Mouse (Mus musculus) midbrain, embryonic 13.5 days (tissue): ENCODE results near the gene Sh3bp4. TPM values are rescaled to one million over a fixed set of nuclear protein-coding genes. Genes with fewer than 3 reads are reported as not detected.

Experiments
- ATAC-seq: fragments of 200-750 bp; cut with Nextera tagmentation; 2 replicates; pipeline ENCODE4 v1.8.0; 2017; ENCODE audit warnings: mild to moderate bottlenecking, moderate TSS enrichment, moderate library complexity
- H3K27ac ChIP-seq: fragments of 300-500 bp; sonication (generic); 2 replicates; pipeline ENCODE4 v1.5.1; 2015; ENCODE audit warnings: inconsistent platforms, mild to moderate bottlenecking, moderate library complexity
- H3K27me3 ChIP-seq: fragments of 300-500 bp; sonication (generic); 2 replicates; pipeline ENCODE4 v1.6.1; 2015; ENCODE audit warnings: mild to moderate bottlenecking, inconsistent platforms
- H3K36me3 ChIP-seq: fragments of 300-500 bp; sonication (generic); 2 replicates; pipeline ENCODE4 v1.6.1; 2015; ENCODE audit warnings: mild to moderate bottlenecking, inconsistent platforms
- H3K4me1 ChIP-seq: fragments of 300-500 bp; sonication (generic); replicated peaks from 2 replicates; pipeline ENCODE4 v1.6.1; 2015; ENCODE audit warnings: inconsistent platforms
- H3K4me2 ChIP-seq: fragments of 300-500 bp; sonication (generic); replicated peaks from 2 replicates; pipeline ENCODE4 v1.6.1; 2015; ENCODE audit warnings: moderate library complexity, mild to moderate bottlenecking, inconsistent platforms
- H3K4me3 ChIP-seq: fragments of 300-500 bp; sonication (generic); replicated peaks from 2 replicates; pipeline ENCODE4 v1.5.1; 2015; ENCODE audit warnings: mild to moderate bottlenecking, inconsistent platforms
- H3K9ac ChIP-seq: fragments of 300-500 bp; sonication (generic); replicated peaks from 2 replicates; pipeline ENCODE4 v1.6.1; 2015; ENCODE audit warnings: mild to moderate bottlenecking, inconsistent platforms
- H3K9me3 ChIP-seq: fragments of 300-500 bp; sonication (generic); 2 replicates; pipeline ENCODE4 v1.6.1; 2016; ENCODE audit warnings: mild to moderate bottlenecking, inconsistent platforms
- WGBS: fragments of 180-500 bp; shearing (Covaris S2); methylation state at CpG from one replicate; pipeline ENCODE4 v1.1.7; 2015; 5-methylcytosine and 5-hydroxymethylcytosine counted together
- polyA plus RNA-seq: library from polyadenylated mRNA; unstranded; fragments of >200 nt; fragmentation: Nextera tagmentation; extraction: Ambion mirVana; gene quantifications from 2 replicates; pipeline ENCODE4 v1.2.1, GENCODE M21; 2015

The Sh3bp4 gene
- polyA plus RNA-seq, 1 experiment from 2014 or later: 13.2 TPM

GRCm38 (mm10) chr1:89086575-89087153, 16.4 kb downstream of the Sh3bp4 start:
- ATAC-seq: no peak
- 74% methylated on average over 9 of the region's 9 CpGs for WGBS
- Histone ChIP-seq H3K36me3 (no peaks in the 10 kb centered on the region), H3K27me3 (0 out of 2 replicates have a peak, but pooled peaks cover 2% of the 10 kb centered on the region), H3K27ac (no peak overlapping the region), H3K9me3 (no peaks in the 10 kb centered on the region), H3K4me2 (no peak overlapping the region), H3K9ac (no peak overlapping the region), H3K4me3 (no peak overlapping the region), H3K4me1 (peaks cover 42% of the 10 kb centered on the region)

- Histone ChIP-seq H3K36me3 (no peaks in the 10 kb centered on the region), H3K27me3 (0 out of 2 replicates have a peak, but pooled peaks cover 2% of the 10 kb centered on the region), H3K9me3 (no peaks in the 10 kb centered on the region), H3K4me1 (peaks cover 44% of the 10 kb centered on the region), H3K4me2 (no peak overlapping the region), H3K27ac (no peak overlapping the region), H3K9ac (no peak overlapping the region), H3K4me3 (no peak overlapping the region)
- WGBS: 62% methylated on average over 10 of the region's 10 CpGs
- no peak for ATAC-seq
These were observed 17.9 kb downstream of the Sh3bp4 start for GRCm38 (mm10) chr1:89088144-89088543.

GRCm38 (mm10) chr1:89088748-89089288, 18.6 kb downstream of the Sh3bp4 start:
- peaks cover 46% of the 10 kb centered on the region for H3K4me1 ChIP-seq
- no peak overlapping the region for H3K4me3 ChIP-seq
- H3K9ac ChIP-seq: no peak overlapping the region

DNA sequence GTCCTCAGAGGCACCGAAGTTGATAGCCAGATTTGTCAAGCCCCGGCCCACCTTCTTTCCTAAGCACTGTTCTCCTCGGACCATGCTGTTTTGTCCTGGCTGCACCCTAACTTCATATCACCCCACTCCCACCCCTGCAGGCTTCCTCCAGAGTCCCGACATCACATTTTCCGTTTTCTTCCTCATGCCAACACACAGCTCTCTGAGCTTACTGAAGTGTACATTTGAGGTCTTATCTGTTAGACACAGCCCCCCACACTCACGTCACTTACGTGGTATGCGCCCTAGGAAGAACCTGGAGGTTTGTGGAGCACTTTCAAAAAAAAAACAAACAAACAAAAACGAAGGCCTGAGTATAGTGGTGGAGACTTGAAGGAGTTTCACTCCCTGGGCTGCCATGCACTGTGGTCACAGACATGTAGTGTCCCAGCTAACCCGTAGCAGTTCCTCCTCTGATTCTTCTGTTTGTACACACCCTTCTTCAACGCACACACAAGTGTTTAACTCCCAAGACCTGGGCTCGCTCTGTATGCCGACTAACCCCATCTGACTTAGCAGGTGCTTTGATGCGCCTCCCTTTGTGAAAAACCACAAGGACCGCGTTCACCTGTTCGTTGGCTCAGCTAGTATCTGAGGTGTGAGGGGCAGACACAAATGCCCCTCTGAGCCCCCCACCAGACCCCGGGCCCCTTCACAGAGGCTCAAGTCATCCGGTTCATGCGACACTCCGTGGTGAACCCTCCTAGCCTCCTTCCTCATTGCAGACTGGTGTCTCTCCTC, 19.8 kb downstream of the Sh3bp4 start:
- H3K27me3 ChIP-seq: no peaks in the 10 kb centered on the region
- H3K36me3 ChIP-seq: no peaks in the 10 kb centered on the region
- no peak overlapping the region for H3K4me2 ChIP-seq
- no peak overlapping the region for H3K9ac ChIP-seq
- H3K4me3 ChIP-seq: no peak overlapping the region
- 86% methylated on average over 21 of the region's 21 CpGs for WGBS
- peaks cover 56% of the 10 kb centered on the region for H3K4me1 ChIP-seq
- H3K9me3 ChIP-seq: no peaks in the 10 kb centered on the region
- ATAC-seq: no peak
- H3K27ac ChIP-seq: no peak overlapping the region

More at GRCm38 (mm10) chr1:89088748-89089288, 18.6 kb downstream of the Sh3bp4 start:
- H3K9me3 ChIP-seq: no peaks in the 10 kb centered on the region
- WGBS: 51% methylated on average over 3 of the region's 3 CpGs
- no peaks in the 10 kb centered on the region for H3K27me3 ChIP-seq
- no peak overlapping the region for H3K4me2 ChIP-seq
- no peaks in the 10 kb centered on the region for H3K36me3 ChIP-seq
- no peak for ATAC-seq
- H3K27ac ChIP-seq: no peak overlapping the region

GRCm38 (mm10) chr1:89090676-89091075, 20.5 kb downstream of the Sh3bp4 start:
- no peaks in the 10 kb centered on the region for H3K36me3 ChIP-seq
- peaks cover 61% of the 10 kb centered on the region for H3K4me1 ChIP-seq
- no peaks in the 10 kb centered on the region for H3K9me3 ChIP-seq
- 84% methylated on average over 8 of the region's 8 CpGs for WGBS
- no peak overlapping the region for H3K4me3 ChIP-seq
- no peak for ATAC-seq
- no peak overlapping the region for H3K4me2 ChIP-seq
- H3K27ac ChIP-seq: no peak overlapping the region
- H3K9ac ChIP-seq: no peak overlapping the region
- peaks cover 4% of the 10 kb centered on the region; the same call in 1 of the 2 replicates for H3K27me3 ChIP-seq

DNA sequence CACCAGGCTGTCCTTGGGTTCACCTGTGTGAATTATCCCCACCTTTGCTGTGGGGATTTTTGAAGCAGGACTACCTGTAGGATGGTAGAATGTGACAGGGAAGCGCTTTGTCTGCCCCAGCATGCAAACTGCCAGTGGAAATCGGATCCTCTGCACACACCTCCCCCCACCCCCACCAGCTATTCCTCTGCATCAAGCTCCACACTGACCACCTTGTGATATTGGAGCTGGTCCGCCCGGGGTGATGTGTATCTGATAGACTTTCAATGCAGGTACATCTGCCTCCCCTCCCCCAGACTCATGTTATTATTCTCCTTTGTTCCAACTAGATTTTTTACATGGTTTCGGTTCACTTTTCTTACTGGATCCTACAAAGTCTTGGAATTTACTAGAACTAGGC, 21.8 kb downstream of the Sh3bp4 start:
- 42% methylated on average over 5 of the region's 5 CpGs for WGBS

DNA sequence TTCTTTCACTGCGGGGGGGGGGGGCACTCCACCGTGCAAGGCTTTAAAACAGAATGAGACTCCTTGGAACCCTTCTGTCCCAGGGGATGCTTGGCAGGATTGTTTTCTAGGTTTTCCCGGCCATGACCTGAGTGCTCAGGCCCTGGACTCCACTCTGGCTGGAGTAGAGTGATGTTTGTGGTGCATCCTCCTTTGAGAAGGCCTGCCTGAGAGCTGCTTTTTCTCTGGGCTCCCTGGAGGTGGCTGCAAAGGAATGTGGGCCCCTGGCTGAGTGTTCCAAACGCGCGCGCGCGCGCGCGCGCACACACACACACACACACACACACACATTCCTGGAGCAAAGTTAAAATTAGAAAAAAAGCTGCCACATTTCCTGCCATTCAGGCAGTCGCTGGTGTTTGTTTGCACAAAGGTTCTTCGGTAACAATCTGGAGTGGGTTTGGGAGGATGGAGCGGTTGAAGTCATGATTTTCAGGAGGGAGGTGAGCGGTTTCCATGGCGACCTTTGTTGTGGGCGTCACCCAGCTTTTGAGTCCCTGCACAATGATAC, 22.3 kb downstream of the Sh3bp4 start:
- Histone ChIP-seq H3K9me3 (no peaks in the 10 kb centered on the region), H3K36me3 (no peaks in the 10 kb centered on the region), H3K9ac (no peak overlapping the region), H3K4me1 (peaks cover 56% of the 10 kb centered on the region), H3K4me3 (no peak overlapping the region), H3K27me3 (peaks cover 12% of the 10 kb centered on the region), H3K4me2 (peak overlapping the region; percentile 39), H3K27ac (0 out of 2 replicates have a peak overlapping the region, but pooled peaks have one; percentile 39)
- 5% methylated on average over 19 of the region's 19 CpGs for WGBS
- peak; percentile 32; the same call in 1 of the 2 replicates for ATAC-seq

More for the DNA sequence above, 21.8 kb downstream of the Sh3bp4 start:
- Histone ChIP-seq H3K27me3 (peaks cover 12% of the 10 kb centered on the region), H3K36me3 (no peaks in the 10 kb centered on the region), H3K4me3 (no peak overlapping the region), H3K4me1 (peaks cover 61% of the 10 kb centered on the region), H3K27ac (0 out of 2 replicates have a peak overlapping the region, but pooled peaks have one; percentile 39), H3K9me3 (no peaks in the 10 kb centered on the region), H3K9ac (no peak overlapping the region), H3K4me2 (peak overlapping the region; percentile 39)
- no peak for ATAC-seq

DNA sequence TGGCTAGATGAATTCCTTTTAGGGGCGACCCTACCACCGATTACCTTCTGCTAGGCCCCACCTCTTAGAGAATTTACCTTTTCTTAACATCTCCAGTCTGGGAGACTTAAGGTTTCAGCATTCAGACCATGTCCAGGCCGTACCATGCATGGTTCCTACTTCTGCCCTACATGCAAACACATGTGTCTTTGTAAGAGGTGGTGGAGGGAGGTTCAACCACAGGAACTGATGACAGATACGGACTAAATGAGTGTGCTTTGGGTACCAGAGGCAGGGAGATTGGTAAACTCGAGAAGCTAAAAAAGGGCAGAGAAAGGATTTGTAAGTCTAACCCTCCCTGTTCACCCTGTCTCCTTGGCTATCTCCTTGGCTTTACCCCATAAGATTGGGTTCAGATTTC, 23.5 kb downstream of the Sh3bp4 start:
- H3K4me2 ChIP-seq: no peak overlapping the region
- H3K36me3 ChIP-seq: no peaks in the 10 kb centered on the region
- no peak overlapping the region for H3K27ac ChIP-seq
- no peak for ATAC-seq
- no peak overlapping the region for H3K9ac ChIP-seq
- H3K27me3 ChIP-seq: peaks cover 12% of the 10 kb centered on the region
- peaks cover 48% of the 10 kb centered on the region for H3K4me1 ChIP-seq
- 82% methylated on average over 5 of the region's 5 CpGs for WGBS
- H3K4me3 ChIP-seq: no peak overlapping the region
- H3K9me3 ChIP-seq: no peaks in the 10 kb centered on the region

DNA sequence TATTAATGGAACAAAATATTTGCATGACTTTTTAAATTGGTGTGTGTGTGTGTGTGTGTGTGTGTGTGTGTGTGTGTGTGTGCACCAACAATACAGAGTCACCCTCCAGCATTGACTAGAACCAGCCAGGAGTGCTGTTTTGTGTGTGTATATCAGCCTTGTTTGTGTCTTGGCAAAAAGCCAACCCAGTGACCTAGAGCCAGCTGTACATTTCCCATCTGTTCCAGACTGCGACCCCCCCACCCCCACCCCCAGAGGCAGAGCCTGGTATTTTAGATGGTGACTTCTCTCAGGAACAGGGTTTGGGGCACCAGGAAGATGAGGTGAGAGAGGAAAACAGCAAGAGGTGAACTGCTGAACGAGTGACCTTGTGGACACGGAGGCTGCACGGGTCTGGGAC, 24.2 kb downstream of the Sh3bp4 start:
- WGBS: 59% methylated on average over 4 of the region's 4 CpGs
- Histone ChIP-seq H3K27me3 (peaks cover 12% of the 10 kb centered on the region), H3K4me2 (no peak overlapping the region), H3K27ac (no peak overlapping the region), H3K4me3 (no peak overlapping the region), H3K4me1 (peaks cover 48% of the 10 kb centered on the region), H3K9ac (no peak overlapping the region), H3K36me3 (no peaks in the 10 kb centered on the region), H3K9me3 (no peaks in the 10 kb centered on the region)
- no peak for ATAC-seq

DNA sequence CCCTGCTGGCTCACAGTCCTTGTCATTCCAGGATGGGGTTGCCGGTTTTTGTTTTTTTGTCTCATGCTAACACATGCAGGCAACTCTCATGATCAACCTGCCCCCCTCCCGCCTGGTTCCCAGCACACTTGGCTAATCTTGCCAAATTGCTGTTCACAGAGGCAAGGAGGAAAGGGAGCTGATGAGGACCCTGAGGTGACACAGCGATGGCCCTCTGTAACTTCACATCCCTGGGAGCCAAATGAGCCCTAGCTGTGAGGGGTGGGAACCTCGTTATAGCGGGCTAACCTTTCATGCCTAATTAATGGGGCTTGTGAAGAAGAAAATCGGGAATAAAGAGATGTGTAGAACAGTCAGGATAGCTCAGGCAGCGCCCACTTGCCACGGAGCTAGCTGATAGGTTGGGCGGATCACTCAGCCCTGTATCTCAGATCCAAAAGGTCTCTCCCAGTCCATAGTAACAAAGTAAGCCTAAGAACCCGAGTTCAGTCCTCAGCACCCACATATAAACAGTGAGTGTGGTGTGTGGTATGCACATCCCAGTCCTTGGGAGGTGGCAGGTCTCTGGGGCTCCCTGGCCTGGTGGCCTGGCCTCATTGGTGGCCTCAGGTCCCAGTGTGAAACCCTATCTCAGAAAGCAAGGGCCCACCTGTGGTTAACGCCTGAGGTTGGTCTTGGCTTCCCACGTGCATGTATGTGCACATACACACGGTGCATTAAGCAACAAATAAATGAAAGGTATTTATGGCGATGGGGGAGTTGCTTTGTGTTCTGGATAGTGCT, 25.6 kb downstream of the Sh3bp4 start:
- Histone ChIP-seq H3K9ac (no peak overlapping the region), H3K4me3 (no peak overlapping the region), H3K27ac (no peak overlapping the region), H3K36me3 (no peaks in the 10 kb centered on the region), H3K4me2 (no peak overlapping the region), H3K4me1 (peaks cover 48% of the 10 kb centered on the region), H3K27me3 (peaks cover 12% of the 10 kb centered on the region), H3K9me3 (no peaks in the 10 kb centered on the region)
- 16% methylated on average over 14 of the region's 14 CpGs for WGBS
- peak; percentile 47 for ATAC-seq

DNA sequence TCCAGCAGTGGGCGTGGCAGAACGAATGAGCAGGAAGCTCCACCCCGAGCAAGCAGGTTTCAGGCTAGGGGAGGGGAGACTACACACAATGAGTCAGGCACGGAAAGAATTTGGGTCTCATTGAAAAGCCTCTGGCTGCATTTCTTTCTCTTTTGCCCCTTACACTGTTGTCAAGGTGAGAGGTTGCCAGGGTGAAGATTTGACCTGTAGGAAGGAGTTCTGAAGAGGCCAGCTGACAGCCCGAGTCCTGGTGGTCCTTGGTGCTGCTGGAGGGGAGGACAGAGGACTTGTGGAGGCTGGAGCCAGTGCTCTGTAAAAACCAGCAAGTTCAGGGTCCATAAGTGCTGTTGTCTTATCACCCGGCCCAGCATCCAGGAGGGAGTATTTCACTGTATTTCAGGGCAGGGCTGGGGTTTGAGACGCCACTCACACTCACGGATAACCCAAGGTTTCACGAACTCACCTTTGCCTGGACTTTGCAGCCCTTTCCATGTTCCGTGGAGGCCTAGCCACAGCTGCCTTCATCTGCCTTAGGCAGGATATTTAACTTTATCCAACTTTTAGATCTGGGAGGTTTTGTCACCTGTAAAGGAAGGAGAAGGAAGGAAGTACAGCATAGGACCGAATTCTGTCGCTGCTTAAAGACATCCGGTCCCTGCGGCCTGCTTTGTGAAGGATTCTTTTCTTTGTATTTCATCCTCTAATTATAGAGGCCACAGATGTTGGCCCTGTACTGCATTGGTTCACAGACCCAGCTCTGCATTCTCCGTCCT, 32.2 kb downstream of the Sh3bp4 start:
- peaks cover 28% of the 10 kb centered on the region for H3K4me1 ChIP-seq
- H3K9me3 ChIP-seq: no peaks in the 10 kb centered on the region
- H3K9ac ChIP-seq: no peak overlapping the region
- no peaks in the 10 kb centered on the region for H3K27me3 ChIP-seq
- WGBS: 26% methylated on average over 14 of the region's 15 CpGs
- no peak overlapping the region for H3K27ac ChIP-seq
- H3K4me3 ChIP-seq: no peak overlapping the region
- no peak overlapping the region for H3K4me2 ChIP-seq
- no peaks in the 10 kb centered on the region for H3K36me3 ChIP-seq
- no peak for ATAC-seq
